Mouse (Mus musculus) effector memory CD4-positive, alpha-beta T cell, adult 7 months (primary cell): ENCODE results near the gene Ctrl. TPM values are rescaled to one million over a fixed set of nuclear protein-coding genes. Genes with fewer than 3 reads are reported as not detected.

Source experiments
- polyA plus RNA-seq: library from polyadenylated mRNA; unstranded; fragments of 100-300 nt; shearing (Covaris generic); gene quantifications from one replicate; pipeline ENCODE4 v1.2.1, GENCODE M21; 2017

Ctrl gene
- polyA plus RNA-seq: 0.59 TPM

DNA sequence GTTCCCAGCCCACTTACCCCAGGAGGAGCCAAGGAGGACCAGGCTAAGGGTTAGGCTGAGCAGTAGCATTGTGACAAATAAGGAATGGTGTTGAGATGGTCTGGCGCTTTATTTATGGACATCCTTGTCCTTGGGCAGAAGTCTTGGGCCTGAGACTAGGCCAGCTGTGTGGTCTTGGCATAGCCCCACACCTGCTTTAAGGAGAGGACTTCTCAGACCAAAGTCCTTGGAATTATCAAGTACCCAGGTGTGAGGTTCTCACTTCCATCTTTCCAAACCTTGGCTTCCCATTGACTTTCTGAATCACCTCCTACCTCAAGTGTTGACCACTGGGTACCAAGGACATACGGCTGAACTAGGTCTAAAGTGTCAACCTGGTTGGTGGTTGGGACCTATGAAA is at the start of gene Ctrl:
Ctrl (minus strand) TSS at position 101 of the 400 bp plus-strand sequence.

DNA sequence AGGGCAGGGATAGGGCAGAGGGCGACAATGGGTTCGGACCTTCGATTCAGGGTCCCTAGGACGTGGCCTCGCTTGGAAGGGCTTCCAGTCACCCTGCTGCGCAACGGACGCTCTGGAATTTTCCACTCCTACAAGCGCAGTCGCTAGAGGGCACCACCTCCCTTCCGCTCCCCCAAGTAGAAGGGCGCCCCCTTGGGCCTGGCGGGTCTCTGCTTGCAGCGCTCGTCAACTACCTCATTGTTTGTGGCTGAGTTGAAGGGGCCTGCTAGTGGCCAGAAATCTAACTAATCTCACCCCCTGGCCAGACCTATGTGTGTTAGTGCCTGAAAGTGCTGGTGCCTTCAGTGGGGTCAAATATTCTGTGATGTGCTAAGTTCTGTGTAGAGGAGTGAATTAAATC is 45.7 kb upstream of the Ctrl start, which contains the start of gene Dpep3:
Dpep3 (minus strand) TSS at position 105 of the 400 bp plus-strand sequence.

DNA sequence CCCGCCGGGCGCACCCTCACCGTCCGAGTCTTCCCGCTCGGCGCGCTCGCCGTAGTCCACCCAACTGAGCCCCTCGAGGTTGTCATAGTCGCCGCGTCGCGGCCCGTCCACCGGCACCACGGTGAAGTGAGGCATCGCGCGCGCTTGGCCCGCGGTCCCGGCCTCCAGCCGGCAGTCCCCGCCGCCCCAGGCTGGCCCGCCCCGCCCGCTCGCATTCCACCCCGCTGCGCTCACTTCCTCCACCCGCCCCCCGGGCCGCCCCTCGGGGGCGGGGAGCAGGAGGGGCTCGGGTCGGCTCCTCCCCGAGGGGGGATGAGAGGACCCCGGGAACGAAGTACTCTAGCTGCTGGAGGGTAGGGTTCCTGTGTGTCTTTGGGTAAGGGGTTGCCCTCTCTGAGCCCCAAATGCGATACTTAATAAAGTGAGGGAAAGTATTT is 32.3 kb upstream of the Ctrl start, which contains the start of gene Slc12a4:
Slc12a4 (minus strand) TSS at position 193 of the 437 bp plus-strand sequence.

DNA sequence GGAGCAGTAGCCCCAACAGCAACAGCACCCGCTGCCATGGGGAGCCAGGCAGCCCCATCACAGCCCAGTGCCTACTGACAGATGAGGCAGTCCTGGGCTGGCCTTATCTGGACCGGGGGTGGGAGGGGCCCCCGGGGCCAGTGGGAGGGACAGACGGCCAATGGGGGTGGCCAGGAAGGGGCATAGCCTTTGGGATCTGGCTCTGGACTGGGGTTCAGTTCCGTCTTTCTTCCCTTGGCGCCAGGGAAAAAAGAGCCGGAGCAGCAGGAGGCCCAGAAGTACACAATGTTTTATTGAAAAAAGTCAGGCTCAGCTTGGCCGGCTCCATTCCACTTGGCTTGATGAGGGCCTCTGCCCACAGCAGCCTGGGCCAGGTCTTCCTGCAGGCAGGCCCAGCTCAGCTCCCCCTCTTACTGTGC is 9.7 kb upstream of the Ctrl start, which contains the start of gene Lcat:
Lcat (minus strand) TSS at position 62 of the 419 bp plus-strand sequence.

DNA sequence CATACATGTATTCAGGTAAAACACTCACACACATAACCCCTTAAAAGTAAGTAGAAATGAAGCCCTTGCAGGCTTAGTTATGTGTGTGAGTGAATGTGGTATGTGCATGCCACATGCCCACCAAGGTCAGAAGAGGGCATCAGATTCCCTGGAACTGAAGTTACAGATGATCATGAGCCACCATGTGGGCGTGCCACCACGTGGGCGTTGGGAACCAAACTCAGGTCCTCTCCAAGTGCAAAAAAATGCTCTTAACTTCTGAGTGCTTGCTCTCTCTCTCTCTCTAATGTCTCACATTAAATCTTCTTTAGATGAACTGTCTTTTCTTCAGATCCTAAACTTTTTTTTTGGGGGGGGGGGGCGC is 4.6 kb upstream of the Ctrl start, which contains the start of gene Psmb10:
Psmb10 (minus strand) TSS at position 139 of the 364 bp plus-strand sequence.

DNA sequence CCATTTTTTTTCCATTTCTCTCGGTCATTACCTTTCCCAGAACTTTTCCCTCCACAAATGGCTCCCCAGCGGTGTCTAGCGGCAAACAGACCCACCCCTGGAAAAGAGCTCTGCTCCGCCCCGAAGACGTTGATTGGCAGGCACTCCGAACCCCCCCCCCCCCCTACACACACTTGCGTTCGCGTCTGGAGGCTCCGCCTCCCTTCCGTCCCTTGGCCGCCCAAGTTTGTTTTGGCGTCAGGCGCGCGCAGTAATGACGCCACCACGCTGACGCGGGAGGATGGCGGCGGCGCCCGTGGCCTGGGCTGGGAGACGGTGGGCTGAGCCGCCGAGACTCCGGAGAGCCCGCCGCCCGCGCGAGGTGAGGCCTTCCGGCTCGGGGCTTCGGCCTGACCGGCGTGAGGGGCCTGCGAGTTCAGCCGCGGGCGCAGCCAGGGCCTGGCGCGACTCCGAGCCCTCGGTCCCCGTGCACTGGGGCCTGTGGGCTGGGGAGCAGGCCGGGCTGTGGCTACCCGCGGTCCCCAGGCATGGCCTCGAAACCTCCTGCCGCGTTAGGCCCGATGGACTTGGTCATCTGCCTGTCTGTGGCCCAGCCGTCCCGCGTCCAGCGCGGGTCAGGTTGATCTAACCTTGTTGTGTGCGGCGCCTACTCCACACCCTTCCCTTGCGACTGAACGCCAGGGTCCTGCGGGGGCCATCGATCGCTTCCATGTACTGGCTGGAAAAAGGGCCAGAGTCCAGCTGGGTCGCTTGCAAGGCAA is 33.3 kb downstream of the Ctrl start, which contains the start of gene Pskh1:
Pskh1 (plus strand) TSS at position 262 of the 761 bp plus-strand sequence.

DNA sequence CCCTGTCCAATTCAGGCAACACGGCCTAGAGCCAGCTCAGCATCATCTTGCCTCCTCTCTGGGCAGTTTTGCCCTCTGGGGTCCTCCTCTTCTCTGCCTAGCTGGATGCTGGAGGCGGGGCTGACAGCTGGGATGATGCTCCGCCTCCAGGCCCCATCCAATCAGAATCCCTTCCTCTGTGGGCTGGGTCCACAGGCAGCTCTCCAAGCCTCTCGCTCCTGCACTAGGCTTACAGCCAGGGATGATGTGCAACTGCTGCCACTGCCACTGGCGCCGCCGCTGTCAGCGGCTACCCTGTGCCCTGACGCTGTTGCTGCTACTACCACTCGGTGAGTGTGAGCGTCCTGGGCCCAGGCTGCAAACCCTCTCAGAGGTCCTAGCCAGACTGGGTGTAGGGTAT is 40.3 kb downstream of the Ctrl start, which contains the start of gene Nrn1l:
Nrn1l (plus strand) TSS at position 229 of the 400 bp plus-strand sequence.

Other genes starting within 250 kb of the Ctrl start
- gene Carmil2, start 247.6 kb downstream of the Ctrl start, polyA plus RNA-seq: 88.0 TPM
- gene Acd, start 232.8 kb downstream of the Ctrl start, polyA plus RNA-seq: 65.3 TPM
- 19.9 TPM for gene Pard6a, start 232.7 kb downstream of the Ctrl start, polyA plus RNA-seq
- not detected for gene 4933405L10Rik, start 226.2 kb downstream of the Ctrl start, polyA plus RNA-seq
- gene Enkd1, start 225.7 kb downstream of the Ctrl start, polyA plus RNA-seq: 4.5 TPM
- 7.1 TPM for gene Gfod2, start 175.2 kb downstream of the Ctrl start, polyA plus RNA-seq
- 63.2 TPM for gene Ranbp10, start 106.5 kb downstream of the Ctrl start, polyA plus RNA-seq
- gene Tsnaxip1, start 106.1 kb downstream of the Ctrl start, polyA plus RNA-seq: not detected
- gene Cenpt, start 80.6 kb downstream of the Ctrl start, polyA plus RNA-seq: 18.8 TPM
- 15.4 TPM for gene Thap11, start 78.7 kb downstream of the Ctrl start, polyA plus RNA-seq
- gene Nutf2, start 73.3 kb downstream of the Ctrl start, polyA plus RNA-seq: 11.2 TPM
- 77.2 TPM for gene Edc4, start 53.0 kb downstream of the Ctrl start, polyA plus RNA-seq
- 1.1 TPM for gene Nrn1l, start 40.3 kb downstream of the Ctrl start, polyA plus RNA-seq
- gene Pskh1, start 33.4 kb downstream of the Ctrl start, polyA plus RNA-seq: 18.5 TPM
- 256 TPM for gene Psmb10, start 4.6 kb upstream of the Ctrl start, polyA plus RNA-seq
- gene Lcat, start 9.5 kb upstream of the Ctrl start, polyA plus RNA-seq: not detected
- gene Slc12a4, start 32.2 kb upstream of the Ctrl start, polyA plus RNA-seq: 13.7 TPM
- gene Dpep3, start 45.6 kb upstream of the Ctrl start, polyA plus RNA-seq: 0.22 TPM
- 40.4 TPM for gene Dus2, start 57.5 kb upstream of the Ctrl start, polyA plus RNA-seq
- gene Dpep2nb, start 72.1 kb upstream of the Ctrl start, polyA plus RNA-seq: 0.74 TPM
- 7.5 TPM for gene Ddx28, start 78.0 kb upstream of the Ctrl start, polyA plus RNA-seq
- gene Nfatc3, start 125.0 kb upstream of the Ctrl start, polyA plus RNA-seq: 187 TPM
- gene Esrp2, start 203.1 kb upstream of the Ctrl start, polyA plus RNA-seq: 1.1 TPM
- 4.3 TPM for gene Pla2g15, start 216.5 kb upstream of the Ctrl start, polyA plus RNA-seq
- gene Slc7a6, start 235.0 kb upstream of the Ctrl start, polyA plus RNA-seq: 30.3 TPM